Mouse (Mus musculus) bone marrow macrophage, adult 2 months (primary cell): ENCODE results near the gene Gns. TPM values are rescaled to one million over a fixed set of nuclear protein-coding genes. Genes with fewer than 3 reads are reported as not detected.
"Not testable (repeated sequence)": the region's sequence is repeated elsewhere in the genome, so short reads cannot be mapped to it uniquely, and the experiment has no call there.

ENCODE experiments used
- H3K27ac ChIP-seq: 2 replicates; pipeline ENCODE4 v1.5.1; 2012; ENCODE audit warnings: low read depth, low read length; ENCODE audit not compliant: insufficient read depth
- H3K4me1 ChIP-seq: 2 replicates; pipeline ENCODE4 v1.6.1; 2012; ENCODE audit warnings: low read length; ENCODE audit not compliant: control insufficient read depth, insufficient read depth
- H3K4me3 ChIP-seq: 2 replicates; pipeline ENCODE4 v1.5.1; 2012; ENCODE audit warnings: mild to moderate bottlenecking, low read length, moderate library complexity; ENCODE audit not compliant: insufficient read depth
- CTCF ChIP-seq: IDR thresholded peaks from 2 replicates; pipeline ENCODE4 v1.5.1; 2012; ENCODE audit warnings: low read depth, mild to moderate bottlenecking, low read length, moderate library complexity
- POLR2A ChIP-seq: IDR thresholded peaks from 2 replicates; pipeline ENCODE4 v1.6.1; 2012; ENCODE audit warnings: mild to moderate bottlenecking, low read depth, low read length, borderline replicate concordance
- polyA plus RNA-seq: library from polyadenylated mRNA; stranded (reverse); fragments of >200 nt; gene quantifications from 2 replicates; pipeline ENCODE4 v1.2.4, GENCODE M21; 2012; ENCODE audit not compliant: missing spikeins, insufficient read depth, insufficient read length

Gene Gns
- 302 and 313 TPM in 2 replicates for polyA plus RNA-seq

DNA sequence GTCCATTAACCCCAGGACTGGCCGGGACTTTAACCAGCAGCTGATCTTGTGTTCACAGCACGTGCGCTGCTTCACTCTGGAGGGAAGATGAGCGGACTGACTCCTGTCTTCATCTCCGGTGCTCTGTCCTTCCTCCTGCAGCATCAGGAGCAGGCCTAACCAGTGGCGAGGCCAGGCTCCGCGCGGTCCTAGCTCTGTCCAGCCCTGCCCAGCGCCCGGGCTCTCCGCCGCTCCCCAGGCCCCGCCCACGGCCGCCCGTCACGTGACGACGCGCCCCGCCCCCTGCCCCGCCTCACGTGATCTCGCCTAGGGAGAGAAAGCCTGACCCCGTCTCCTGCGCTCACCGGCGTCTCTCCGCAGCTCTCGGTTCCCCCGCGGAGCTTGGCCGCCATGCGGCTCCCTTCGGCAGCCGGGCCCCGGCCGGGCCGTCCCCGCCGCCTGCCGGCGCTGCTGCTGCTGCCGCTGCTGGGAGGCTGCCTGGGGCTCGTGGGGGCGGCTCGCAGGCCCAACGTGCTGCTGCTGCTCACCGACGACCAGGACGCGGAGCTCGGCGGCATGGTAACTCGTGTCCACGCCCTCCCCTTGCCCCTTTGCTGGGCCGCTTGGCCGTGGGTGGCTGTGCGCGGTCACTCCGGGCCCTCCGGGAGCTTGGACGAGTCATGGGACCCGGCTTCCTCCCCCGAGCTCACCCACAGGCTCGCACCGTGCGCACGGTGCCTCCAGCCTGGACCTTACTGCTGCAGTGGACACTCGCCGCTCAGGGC, at the start of gene Gns:
Gene Gns (plus strand): TSS at position 290 of the 764 bp plus-strand sequence.
- Histone ChIP-seq H3K27ac (peak within 1 kb of the TSS; percentile 96), H3K4me1 (peaks cover 28% of the 10 kb centered on the region), H3K4me3 (peak within 1 kb of the TSS; percentile 85)
- TF ChIP-seq POLR2A (no peak; the same call in 1 of the 2 replicates), CTCF (no peak)

DNA sequence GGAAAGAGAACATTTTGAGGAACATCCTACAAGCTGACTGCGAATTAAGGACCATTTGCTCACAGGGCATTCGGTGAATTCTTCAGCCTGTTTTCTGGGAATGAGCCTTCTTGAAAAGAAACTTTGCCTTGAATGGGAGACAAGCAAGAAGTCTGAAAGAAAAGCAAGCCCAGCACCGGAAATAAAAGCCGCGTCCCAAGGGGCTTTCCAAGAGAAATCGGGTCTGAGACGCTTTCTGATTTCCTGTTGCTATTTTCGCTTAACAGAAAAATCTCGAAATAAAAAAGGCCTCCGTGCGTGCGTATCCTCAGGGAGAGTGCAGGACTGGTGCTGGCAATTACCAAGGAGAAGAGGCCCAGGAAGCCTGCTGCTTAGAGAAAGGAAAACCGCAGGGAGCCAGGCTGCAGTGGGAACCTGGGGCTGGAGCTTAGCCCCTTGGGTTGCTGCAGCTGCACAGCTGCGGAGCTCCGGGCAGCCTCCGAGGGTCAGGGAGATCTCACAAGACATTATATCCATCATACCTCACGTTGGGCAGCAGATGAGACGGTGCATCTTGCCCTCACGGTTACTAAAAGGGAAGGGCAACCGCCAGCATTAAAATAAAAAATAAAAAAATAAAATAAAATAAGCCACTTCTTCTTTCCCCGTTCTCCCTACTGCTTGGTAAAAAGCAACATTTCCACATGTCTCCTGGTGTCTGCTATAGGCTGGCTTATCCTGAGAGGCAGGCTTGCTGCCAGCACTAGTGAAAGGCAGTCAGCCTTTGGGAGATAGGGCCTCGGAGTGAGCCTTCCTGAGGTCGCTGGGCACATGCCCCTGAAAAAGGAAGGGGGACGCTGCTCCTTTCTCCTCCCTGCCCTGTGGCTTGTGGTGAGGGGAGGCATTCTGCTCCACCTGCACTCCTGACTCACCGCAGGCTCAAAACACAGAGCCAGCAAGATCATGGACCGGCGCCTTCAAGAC, 49.3 kb upstream of the Gns start:
- Histone ChIP-seq H3K27ac (0 out of 2 replicates have a peak overlapping the region, but pooled peaks have one; percentile 15), H3K4me3 (peak overlapping the region; percentile 7; the same call in 1 of the 2 replicates), H3K4me1 (peaks cover 4% of the 10 kb centered on the region)
- no peak for TF ChIP-seq POLR2A
- no peak for TF ChIP-seq CTCF

DNA sequence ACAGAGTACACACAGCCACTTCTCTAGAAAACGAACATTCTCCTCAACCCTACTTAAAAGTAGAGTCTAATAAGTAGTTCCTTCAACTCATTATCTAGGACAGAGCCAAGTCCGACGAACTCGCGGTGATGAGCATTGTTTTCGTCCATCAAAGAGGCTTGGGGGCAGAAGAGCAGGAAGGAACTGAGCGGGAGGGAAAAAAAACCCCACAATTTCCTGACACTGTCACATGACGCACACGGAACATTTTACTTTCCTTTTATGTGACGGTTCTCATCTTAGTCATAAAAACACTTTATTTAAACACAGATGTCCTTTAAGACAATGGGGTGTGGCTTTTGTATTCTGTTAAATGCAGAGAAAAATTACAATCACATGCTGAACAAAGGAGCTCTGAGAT, 48.5 kb upstream of the Gns start:
- Histone ChIP-seq H3K4me3 (no peak overlapping the region), H3K4me1 (peaks cover 4% of the 10 kb centered on the region), H3K27ac (0 out of 2 replicates have a peak overlapping the region, but pooled peaks have one; percentile 15)
- TF ChIP-seq CTCF (no peak), POLR2A (no peak)

DNA sequence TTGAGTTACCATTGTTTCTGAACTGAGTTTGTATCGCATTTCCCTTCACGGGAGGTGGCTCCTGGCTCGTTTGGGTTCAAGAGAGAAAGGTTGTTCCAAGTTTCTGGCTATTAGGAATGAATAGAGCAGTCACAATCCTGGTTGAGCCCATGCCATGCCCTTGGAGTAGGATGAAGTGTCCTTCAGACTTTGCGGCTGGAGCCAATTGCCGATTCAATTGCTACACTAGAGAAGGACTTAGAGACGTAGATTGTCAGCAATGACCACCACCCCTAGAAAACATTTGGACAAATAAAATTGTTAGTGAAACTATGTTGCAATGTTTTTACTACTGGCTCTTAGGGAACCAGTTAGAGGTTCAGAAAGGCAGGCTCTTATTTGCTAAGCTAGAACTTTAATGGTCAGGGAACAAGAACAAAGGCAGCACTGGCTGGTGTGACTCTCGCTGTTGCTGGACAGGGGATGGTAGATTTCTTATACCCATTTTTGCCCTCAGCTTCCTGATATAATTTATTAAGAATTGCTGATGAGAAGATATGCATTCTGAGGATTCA, 46.4 kb upstream of the Gns start:
- TF ChIP-seq POLR2A (no peak), CTCF (no peak)
- Histone ChIP-seq H3K4me1 (peaks cover 4% of the 10 kb centered on the region), H3K27ac (no peak overlapping the region), H3K4me3 (no peak overlapping the region)

DNA sequence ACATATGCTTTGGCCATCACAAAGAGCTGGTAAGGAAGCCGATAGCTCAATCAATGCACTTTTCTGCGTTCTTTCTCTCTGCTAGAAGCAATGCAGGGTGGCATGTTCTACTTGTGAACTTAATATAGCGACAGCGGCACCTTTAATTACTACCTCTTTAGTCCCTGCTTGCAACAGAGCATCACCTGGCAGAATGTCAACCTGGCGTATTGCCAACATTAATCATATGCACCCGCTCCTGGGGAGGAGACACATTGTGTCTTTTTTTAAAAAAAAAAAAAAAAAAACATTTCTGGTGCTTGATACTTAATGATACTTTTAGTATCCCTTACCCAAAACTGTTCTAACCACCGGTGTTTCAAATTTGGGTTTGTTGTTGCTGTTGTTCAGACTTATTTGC, 41.4 kb upstream of the Gns start:
- H3K4me3 ChIP-seq: no peak overlapping the region
- TF ChIP-seq POLR2A (no peak), CTCF (no peak)
- H3K27ac ChIP-seq: no peak overlapping the region
- H3K4me1 ChIP-seq: no peaks in the 10 kb centered on the region

DNA sequence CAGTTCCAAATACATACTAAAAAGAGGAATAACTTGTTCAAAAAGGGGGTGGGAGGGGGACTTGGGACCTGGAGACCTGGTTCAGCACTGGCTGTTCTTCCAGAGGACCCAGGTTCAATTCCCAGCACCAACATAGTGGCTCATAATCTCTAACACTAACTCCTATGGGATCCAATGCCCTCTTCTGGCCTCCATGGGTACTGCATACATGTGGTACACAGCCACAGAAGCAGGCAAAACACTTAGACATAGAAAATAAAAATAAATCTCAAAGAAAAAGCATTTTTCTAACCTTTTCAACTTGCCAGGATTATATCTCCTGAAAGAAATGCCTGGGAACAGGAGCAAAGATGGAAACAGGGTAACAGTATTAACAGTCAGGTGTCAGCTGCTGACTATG, 38.7 kb upstream of the Gns start:
- TF ChIP-seq CTCF (no peak), POLR2A (no peak)
- Histone ChIP-seq H3K4me3 (no peak overlapping the region), H3K4me1 (no peaks in the 10 kb centered on the region), H3K27ac (no peak overlapping the region)

DNA sequence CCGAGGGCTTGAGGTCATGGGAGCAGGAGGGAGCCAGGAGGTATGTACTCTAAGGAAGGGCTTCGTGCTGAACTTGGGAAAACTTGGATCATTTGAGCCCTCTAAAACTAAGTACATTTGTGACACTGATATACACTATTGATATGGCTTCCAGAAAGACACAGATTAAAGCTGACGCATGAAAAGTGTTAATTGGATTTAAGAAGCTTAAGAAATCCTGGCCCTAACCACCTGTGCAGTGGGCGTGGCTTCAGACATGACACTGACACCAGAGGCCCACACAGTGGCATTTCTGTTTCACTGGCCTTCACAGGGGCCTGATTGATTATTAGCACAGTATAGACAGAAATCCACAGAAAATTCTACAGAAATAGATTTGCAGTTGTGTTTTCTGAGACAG, 35.3 kb upstream of the Gns start:
- H3K27ac ChIP-seq: no peak overlapping the region
- H3K4me1 ChIP-seq: no peaks in the 10 kb centered on the region
- H3K4me3 ChIP-seq: no peak overlapping the region
- TF ChIP-seq POLR2A: no peak
- TF ChIP-seq CTCF: no peak

DNA sequence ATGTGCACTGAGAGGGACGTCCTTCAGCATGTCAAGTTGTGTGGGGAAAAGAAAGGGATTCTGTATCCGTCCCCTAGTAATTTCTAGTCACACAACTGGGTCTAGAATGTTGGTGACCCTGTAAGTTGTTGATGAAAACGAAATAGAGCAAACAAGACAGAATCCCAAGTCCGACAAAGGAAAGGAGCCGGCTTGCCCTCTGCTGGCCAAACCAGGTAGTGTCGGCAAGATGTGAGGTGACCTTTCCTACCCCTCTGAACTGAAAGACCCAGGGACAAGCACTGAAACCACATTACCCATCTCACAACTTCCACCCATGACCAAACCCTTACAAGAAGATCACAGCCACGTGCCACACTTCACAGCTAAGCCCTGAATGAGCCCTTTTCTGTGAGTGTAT, 34.0 kb upstream of the Gns start:
- Histone ChIP-seq H3K27ac (no peak overlapping the region), H3K4me3 (no peak overlapping the region), H3K4me1 (no peaks in the 10 kb centered on the region)
- TF ChIP-seq CTCF (peak; percentile 63), POLR2A (no peak)

DNA sequence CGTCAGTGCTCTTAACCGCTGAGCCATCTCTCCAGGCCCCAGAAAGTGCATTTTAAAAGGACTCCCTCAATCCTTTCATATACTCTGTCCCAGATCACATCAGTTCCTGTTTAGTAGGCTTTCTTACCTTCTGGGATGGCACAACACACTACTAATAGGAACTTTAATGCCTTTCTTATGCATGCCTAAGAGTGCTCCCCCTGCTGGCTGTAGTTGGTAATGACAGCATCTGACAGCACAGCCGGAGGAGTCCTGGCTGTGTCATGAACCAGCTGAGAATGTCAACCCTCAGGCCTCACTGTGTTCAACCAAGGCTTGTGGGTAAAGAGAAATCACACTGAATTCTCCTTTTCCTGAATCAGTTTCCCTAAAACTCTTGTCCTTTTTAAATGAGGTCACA, 30.3 kb upstream of the Gns start:
- Histone ChIP-seq H3K27ac (no peak overlapping the region), H3K4me1 (no peaks in the 10 kb centered on the region), H3K4me3 (no peak overlapping the region)
- TF ChIP-seq POLR2A: no peak
- TF ChIP-seq CTCF: peak; percentile 57

DNA sequence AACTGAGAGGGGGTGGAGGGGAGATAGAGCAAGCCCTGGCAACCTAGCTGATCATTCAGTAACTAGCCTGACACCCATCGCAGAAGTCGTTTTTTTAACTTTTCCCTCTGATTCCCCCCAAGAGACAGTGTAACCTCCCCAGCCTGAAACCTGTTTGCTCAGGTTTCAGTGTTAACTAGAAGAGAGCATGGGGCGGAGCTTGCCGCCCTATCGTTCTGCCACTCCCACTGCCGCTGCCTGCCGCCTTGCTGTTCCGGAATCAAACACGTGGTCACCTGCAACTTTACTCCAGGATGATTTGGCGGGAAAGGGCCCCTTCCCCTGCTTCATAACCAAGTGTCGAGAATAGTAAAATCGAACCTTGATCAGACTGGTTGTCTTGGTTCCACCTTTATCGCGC, 28.4 kb upstream of the Gns start:
- H3K4me1 ChIP-seq, H3K4me3 ChIP-seq, H3K27ac ChIP-seq: not testable (repeated sequence)
